Mouse (Mus musculus) embryonic facial prominence, embryonic 10.5 days (tissue): Measurements from ENCODE around the gene Pcid2. TPM values are rescaled to one million over a fixed set of nuclear protein-coding genes. Genes with fewer than 3 reads are reported as not detected.

ENCODE experiments used
- DNase-seq: peaks from one replicate; pipeline ENCODE4 v3.0.0-alpha.2; 2017; ENCODE audit warnings: low spot score
- H3K27ac ChIP-seq: fragments of 300-500 bp; sonication (generic); replicated peaks from 2 replicates; pipeline ENCODE4 v1.5.1; 2016; ENCODE audit warnings: mild to moderate bottlenecking
- H3K27me3 ChIP-seq: fragments of 300-500 bp; sonication (generic); replicated peaks from 2 replicates; pipeline ENCODE4 v1.6.1; 2016; ENCODE audit warnings: low read depth, mild to moderate bottlenecking; ENCODE audit not compliant: poor library complexity, severe bottlenecking
- H3K36me3 ChIP-seq: fragments of 300-500 bp; sonication (generic); replicated peaks from 2 replicates; pipeline ENCODE4 v1.6.1; 2016; ENCODE audit warnings: mild to moderate bottlenecking, moderate library complexity
- H3K4me1 ChIP-seq: fragments of 300-500 bp; sonication (generic); 2 replicates; pipeline ENCODE4 v1.6.1; 2016
- H3K4me3 ChIP-seq: fragments of 300-500 bp; sonication (generic); 2 replicates; pipeline ENCODE4 v1.5.1; 2016; ENCODE audit warnings: mild to moderate bottlenecking, moderate library complexity
- H3K9me3 ChIP-seq: fragments of 300-500 bp; sonication (generic); 2 replicates; pipeline ENCODE4 v1.6.1; 2016; ENCODE audit warnings: mild to moderate bottlenecking
- WGBS: fragments of 180-500 bp; shearing (Covaris S2); methylation state at CpG from one replicate; pipeline ENCODE4 v1.1.7; 2016; 5-methylcytosine and 5-hydroxymethylcytosine counted together
- polyA plus RNA-seq: library from polyadenylated mRNA; unstranded; fragments of >200 nt; fragmentation: Nextera tagmentation; extraction: Ambion mirVana; gene quantifications from 2 replicates; pipeline ENCODE4 v1.2.1, GENCODE M21; 2016

Pcid2 gene
- polyA plus RNA-seq, 1 experiment from 2014 or later = 57.8 TPM

- WGBS = 73% methylated on average over 16 of the region's 16 CpGs
- no peaks in the 10 kb centered on the region for H3K27me3 ChIP-seq
- no peak overlapping the region for H3K4me3 ChIP-seq
- no peak for DNase-seq
- H3K36me3 ChIP-seq = no peaks in the 10 kb centered on the region
- no peaks in the 10 kb centered on the region for H3K4me1 ChIP-seq
- H3K9me3 ChIP-seq = no peaks in the 10 kb centered on the region
- no peak overlapping the region for H3K27ac ChIP-seq
Observed at GRCm38 (mm10) chr8:13063112-13063511, 42.1 kb downstream of the Pcid2 start.

- no peak within 1 kb of the TSS for H3K27ac ChIP-seq
- H3K27me3 ChIP-seq = no peaks in the 10 kb centered on the region
- DNase-seq = no peak
- 0 out of 2 replicates have a peak, but pooled peaks cover 3% of the 10 kb centered on the region for H3K4me1 ChIP-seq
- no peaks in the 10 kb centered on the region for H3K9me3 ChIP-seq
- WGBS = 81% methylated on average over 17 of the region's 17 CpGs
- H3K4me3 ChIP-seq = no peak within 1 kb of the TSS
- no peaks in the 10 kb centered on the region for H3K36me3 ChIP-seq
Observed at GRCm38 (mm10) chr8:13060441-13061150, 44.7 kb downstream of the Pcid2 start, which contains the start of gene Proz. Proz (plus strand) TSS chr8:13060914.

DNA sequence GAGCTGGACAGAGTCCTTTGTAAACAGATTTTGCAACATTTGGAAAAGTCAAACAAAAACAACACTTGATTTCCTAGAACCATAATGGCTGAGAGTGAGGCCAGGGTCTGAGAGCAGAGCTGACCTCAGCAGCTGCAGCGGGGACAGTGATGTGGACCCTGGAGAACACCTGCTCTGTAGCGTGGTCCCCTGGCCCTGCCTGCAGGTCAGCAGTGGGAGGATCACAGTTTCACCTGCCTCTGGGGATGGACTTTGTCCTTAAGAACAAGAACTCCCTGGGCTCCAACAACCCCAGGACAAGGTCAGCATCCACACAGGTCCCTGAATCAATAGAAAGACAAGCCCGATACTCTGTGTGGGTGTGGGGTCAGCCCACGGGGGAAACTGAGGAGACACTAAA, 47.9 kb downstream of the Pcid2 start:
- Histone ChIP-seq H3K4me3 (no peak overlapping the region), H3K27me3 (no peaks in the 10 kb centered on the region), H3K36me3 (no peaks in the 10 kb centered on the region), H3K9me3 (no peaks in the 10 kb centered on the region), H3K4me1 (0 out of 2 replicates have a peak, but pooled peaks cover 3% of the 10 kb centered on the region), H3K27ac (no peak overlapping the region)
- WGBS = 90% methylated on average over 4 of the region's 4 CpGs
- no peak for DNase-seq

DNA sequence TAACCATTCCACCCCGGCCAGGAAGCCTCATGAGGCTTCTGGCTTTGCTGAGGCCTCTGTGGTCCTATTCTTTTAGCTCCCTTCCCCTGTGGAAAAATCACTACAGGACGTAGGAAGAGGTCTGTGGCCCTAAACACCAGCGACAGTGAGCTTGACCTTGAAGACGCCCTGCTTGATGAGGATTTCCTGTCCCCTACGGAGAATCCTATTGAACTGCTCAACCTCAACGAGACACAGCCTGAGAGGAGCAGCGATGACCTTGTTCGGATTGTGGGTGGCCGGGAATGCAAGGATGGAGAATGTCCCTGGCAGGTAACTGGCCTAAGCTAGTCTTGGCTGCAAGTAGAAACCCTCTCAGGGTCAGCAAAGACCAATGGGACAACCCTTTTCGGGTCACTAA, 54.7 kb downstream of the Pcid2 start:
- Histone ChIP-seq H3K27ac (no peak overlapping the region), H3K4me3 (no peak overlapping the region), H3K4me1 (no peaks in the 10 kb centered on the region), H3K36me3 (no peaks in the 10 kb centered on the region), H3K27me3 (no peaks in the 10 kb centered on the region), H3K9me3 (no peaks in the 10 kb centered on the region)
- DNase-seq = no peak
- 79% methylated on average over 10 of the region's 10 CpGs for WGBS

- Histone ChIP-seq H3K27ac (no peak overlapping the region), H3K27me3 (no peaks in the 10 kb centered on the region), H3K36me3 (no peaks in the 10 kb centered on the region), H3K4me1 (no peaks in the 10 kb centered on the region), H3K9me3 (no peaks in the 10 kb centered on the region), H3K4me3 (no peak overlapping the region)
- DNase-seq = no peak
- WGBS = 63% methylated on average over 5 of the region's 5 CpGs
Observed at GRCm38 (mm10) chr8:13047652-13048051, 57.6 kb downstream of the Pcid2 start.

DNA sequence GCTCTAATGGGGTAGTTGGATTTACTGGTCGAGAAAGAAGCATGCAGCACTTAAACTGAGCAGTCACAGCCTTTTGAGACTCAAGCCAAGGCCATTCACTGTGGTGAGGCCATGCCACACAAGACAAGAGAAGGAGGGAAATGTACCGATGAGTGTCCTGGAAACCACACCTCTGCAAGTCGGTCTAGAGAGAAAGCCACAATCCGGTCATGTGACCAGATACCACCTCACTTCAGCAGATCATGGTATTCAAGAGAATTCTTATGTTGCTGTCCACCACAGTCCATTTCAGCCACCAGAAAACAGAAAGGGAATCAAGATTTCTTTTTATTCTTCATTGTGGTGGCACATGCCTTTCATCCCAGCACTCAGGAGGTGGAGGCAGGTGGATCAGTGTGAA, 63.8 kb downstream of the Pcid2 start:
- Histone ChIP-seq H3K36me3 (no peaks in the 10 kb centered on the region), H3K4me3 (no peak overlapping the region), H3K4me1 (peaks cover 26% of the 10 kb centered on the region), H3K27ac (no peak overlapping the region), H3K9me3 (no peaks in the 10 kb centered on the region), H3K27me3 (no peaks in the 10 kb centered on the region)
- DNase-seq = no peak
- WGBS = 86% methylated on average over 4 of the region's 4 CpGs

DNA sequence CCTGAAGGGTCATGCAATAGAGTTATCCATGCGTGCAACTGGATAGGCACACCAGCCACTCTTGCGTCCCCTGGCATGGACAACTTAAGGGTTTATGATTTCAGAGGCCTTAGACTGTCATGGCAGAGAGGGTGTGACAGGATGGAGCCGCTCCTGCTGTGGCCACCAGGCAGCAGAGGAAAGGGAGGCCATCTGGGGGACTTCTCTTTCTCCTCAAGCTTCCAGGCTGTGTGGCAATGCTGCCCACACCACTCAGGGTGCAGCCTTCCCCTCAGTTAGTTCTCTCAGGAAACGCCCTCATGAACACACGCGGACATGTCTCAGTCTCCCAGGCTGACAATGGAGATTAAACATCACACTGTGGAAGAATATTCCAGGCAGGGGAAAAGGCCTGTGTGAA, 66.2 kb downstream of the Pcid2 start:
- 91% methylated on average over 6 of the region's 6 CpGs for WGBS
- no peaks in the 10 kb centered on the region for H3K27me3 ChIP-seq
- H3K36me3 ChIP-seq = no peaks in the 10 kb centered on the region

DNA sequence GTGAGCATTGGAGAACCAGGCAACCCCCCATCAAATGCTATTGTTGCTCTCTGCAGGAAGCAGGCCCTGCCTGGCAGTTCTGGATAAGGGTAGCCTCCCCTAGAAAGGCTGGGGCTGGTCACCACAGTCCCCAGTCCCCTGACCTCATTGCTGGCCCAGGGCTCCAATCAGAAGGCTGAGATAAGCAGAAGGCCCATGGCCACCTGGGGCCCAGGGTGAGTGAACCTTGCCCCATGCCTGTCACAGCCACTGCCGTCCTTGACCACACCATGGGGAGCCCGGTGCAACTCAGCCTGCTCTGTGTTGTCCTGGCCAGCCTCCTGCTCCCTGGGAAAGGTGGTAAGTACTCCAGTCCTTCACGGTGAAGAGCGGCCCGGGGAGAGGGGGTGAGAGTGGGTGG, 67.7 kb downstream of the Pcid2 start:
- no peak overlapping the region for H3K4me3 ChIP-seq
- WGBS = 51% methylated on average over 5 of the region's 5 CpGs
- no peaks in the 10 kb centered on the region for H3K9me3 ChIP-seq
- no peaks in the 10 kb centered on the region for H3K36me3 ChIP-seq
- H3K27me3 ChIP-seq = no peaks in the 10 kb centered on the region
- no peak for DNase-seq
- 0 out of 2 replicates have a peak overlapping the region, but pooled peaks have one; percentile 49 for H3K27ac ChIP-seq
- peaks cover 26% of the 10 kb centered on the region for H3K4me1 ChIP-seq

More for the DNA sequence above, 66.2 kb downstream of the Pcid2 start:
- peaks cover 26% of the 10 kb centered on the region for H3K4me1 ChIP-seq
- H3K27ac ChIP-seq = no peak overlapping the region
- no peaks in the 10 kb centered on the region for H3K9me3 ChIP-seq
- H3K4me3 ChIP-seq = no peak overlapping the region
- DNase-seq = no peak

GRCm38 (mm10) chr8:13037015-13037414, 68.2 kb downstream of the Pcid2 start, which contains the start of gene F10:
F10 (plus strand) TSS chr8:13037308.
- peak within 1 kb of the TSS; percentile 49; the same call in 1 of the 2 replicates for H3K27ac ChIP-seq
- 76% methylated on average over 7 of the region's 7 CpGs for WGBS

GRCm38 (mm10) chr8:13036346-13036812, 68.9 kb downstream of the Pcid2 start:
- H3K4me3 ChIP-seq = no peak overlapping the region
- no peaks in the 10 kb centered on the region for H3K27me3 ChIP-seq
- WGBS = 92% methylated on average over 10 of the region's 10 CpGs
- no peaks in the 10 kb centered on the region for H3K36me3 ChIP-seq
- DNase-seq = no peak
- H3K9me3 ChIP-seq = no peaks in the 10 kb centered on the region
- no peak overlapping the region for H3K27ac ChIP-seq
- H3K4me1 ChIP-seq = peaks cover 26% of the 10 kb centered on the region

More at GRCm38 (mm10) chr8:13037015-13037414, 68.2 kb downstream of the Pcid2 start, which contains the start of gene F10:
- Histone ChIP-seq H3K36me3 (no peaks in the 10 kb centered on the region), H3K4me1 (peaks cover 26% of the 10 kb centered on the region), H3K4me3 (no peak within 1 kb of the TSS), H3K27me3 (no peaks in the 10 kb centered on the region), H3K9me3 (no peaks in the 10 kb centered on the region)
- peak; percentile 19 for DNase-seq

DNA sequence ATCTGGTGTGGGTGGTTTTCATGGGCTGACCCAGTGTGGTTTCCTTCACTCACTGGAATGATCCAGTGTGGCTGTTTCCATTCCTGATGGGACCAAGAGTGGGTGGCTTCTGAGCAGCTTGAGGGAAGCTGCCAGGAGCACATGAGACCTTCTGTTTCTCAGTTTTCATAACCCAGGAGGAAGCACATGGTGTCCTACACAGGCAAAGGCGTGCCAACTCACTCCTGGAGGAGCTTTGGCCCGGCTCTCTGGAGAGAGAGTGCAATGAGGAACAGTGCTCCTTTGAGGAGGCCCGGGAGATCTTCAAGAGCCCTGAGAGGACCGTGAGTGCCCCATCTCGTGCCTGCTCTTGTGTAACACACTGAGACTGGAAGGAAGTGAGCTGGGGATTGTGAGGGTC, 76.8 kb downstream of the Pcid2 start:
- Histone ChIP-seq H3K4me1 (peaks cover 17% of the 10 kb centered on the region), H3K27ac (no peak overlapping the region), H3K36me3 (no peaks in the 10 kb centered on the region), H3K9me3 (no peaks in the 10 kb centered on the region), H3K4me3 (no peak overlapping the region), H3K27me3 (no peaks in the 10 kb centered on the region)
- DNase-seq = no peak
- 70% methylated on average over 5 of the region's 5 CpGs for WGBS

- Histone ChIP-seq H3K9me3 (no peaks in the 10 kb centered on the region), H3K4me3 (no peak overlapping the region), H3K27ac (no peak overlapping the region), H3K27me3 (no peaks in the 10 kb centered on the region), H3K4me1 (peaks cover 17% of the 10 kb centered on the region), H3K36me3 (no peaks in the 10 kb centered on the region)
- no peak for DNase-seq
- WGBS = 88% methylated on average over 5 of the region's 5 CpGs
Observed at GRCm38 (mm10) chr8:13027615-13028014, 77.6 kb downstream of the Pcid2 start.
